Mouse (Mus musculus) heart, adult 11 months (tissue): Measurements from ENCODE around the gene Hes1.
A peak's percentile ranks its signal among the peaks of the same experiment; 100 is the strongest.

ENCODE experiments used
- DNase-seq: peaks from one replicate; pipeline ENCODE4 v3.0.0; 2022

The Hes1 gene

GRCm38 (mm10) chr16:30063984-30064453 lies at the start of gene Hes1:
Gene Hes1 (plus strand): TSS chr16:30064384.
- DNase-seq: peak; percentile 100

DNA sequence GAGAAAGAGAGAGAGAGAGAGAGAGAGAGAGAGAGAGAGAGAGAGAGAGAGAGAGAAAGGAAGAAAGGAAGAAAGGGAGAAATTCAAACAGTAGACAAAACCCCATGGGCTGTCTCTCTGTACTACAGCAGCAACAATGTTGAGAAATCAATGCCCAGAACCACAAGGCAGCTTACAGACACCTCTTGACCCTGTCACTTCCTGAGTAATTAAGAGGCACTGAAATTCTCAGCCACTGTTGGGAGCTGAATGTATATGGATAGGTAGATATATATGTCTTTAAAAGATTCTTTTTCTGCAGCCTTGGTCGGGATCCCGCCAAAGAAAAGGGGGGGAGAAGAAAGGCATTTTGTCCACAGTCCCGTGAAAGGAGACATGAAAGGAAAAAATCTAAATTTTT lies 48.1 kb upstream of the Hes1 start:
- DNase-seq: no peak

GRCm38 (mm10) chr16:30020124-30020523 lies 44.1 kb upstream of the Hes1 start:
- DNase-seq: peak; percentile 96

GRCm38 (mm10) chr16:30022352-30022751 lies 41.8 kb upstream of the Hes1 start:
- no peak for DNase-seq

DNA sequence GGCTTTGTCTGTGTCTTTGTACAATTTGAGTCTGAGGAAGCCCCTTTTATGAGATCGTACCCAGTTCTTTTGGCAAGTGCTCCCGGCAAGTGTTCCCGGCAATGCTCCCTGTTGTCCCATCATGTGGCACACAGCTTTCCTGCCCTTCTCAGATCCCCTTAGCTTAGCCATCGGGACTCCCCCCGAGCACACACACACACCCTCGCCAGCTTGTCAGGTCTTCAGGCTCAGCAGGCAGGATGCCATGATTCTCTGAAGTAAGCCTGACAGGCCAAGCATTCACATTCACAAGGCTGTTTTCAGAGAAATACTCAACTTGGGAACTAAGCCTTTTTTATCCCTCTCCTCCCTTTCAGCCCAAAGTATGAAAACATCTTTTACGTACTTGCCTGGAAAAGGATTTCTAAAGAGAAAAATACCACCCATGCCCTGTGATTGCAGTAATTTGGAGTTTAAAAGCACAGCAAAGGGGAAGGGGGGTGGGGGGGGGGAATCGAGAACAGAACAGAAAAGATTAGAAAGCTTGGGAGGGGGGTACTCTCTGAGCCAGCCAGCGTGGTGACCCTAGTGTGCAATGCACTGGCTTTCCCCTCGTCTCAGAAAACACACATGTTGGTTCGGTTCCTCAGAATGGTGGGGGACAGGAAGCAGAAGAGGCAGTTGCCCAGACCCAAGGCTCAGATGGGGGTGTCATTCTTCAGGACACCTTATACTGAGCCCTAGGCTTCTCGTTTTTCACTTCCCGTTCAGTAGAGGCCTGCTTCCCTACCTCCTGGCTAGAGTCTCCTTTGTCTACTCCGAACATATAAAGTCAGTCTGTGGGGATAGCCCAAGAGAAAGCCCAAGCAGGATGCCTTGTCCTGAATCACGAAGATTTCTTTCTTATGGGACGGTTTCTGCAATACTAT lies 41.0 kb upstream of the Hes1 start:
- peak; percentile 93 for DNase-seq

DNA sequence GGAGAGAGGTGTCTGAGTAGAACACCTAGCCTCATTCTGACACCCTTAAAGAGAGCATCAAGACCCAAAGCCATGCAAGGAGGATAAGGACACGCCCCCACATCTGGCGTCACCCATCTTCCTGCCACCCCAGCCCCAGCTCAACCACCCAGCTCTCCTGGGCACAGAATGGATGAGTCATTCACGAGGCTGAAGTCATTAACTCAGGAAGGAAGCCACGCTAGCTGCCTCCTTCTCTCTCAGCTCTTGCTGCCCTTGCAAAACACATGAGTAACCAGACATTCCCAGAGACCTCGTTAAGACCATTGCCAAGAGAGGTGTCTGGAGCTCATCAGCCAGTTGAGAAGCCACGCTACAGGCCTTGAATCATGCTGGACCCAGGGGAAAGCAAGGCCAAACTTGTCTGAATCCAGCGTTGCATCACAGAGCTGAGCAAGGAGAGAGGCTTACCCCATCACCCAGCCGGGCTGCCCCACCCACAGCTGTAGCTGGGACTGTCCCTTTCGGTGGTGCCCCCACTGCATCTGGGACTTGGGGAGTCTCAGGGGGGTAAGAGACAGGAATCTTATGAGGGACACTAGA lies 39.4 kb upstream of the Hes1 start:
- DNase-seq: peak; percentile 98

DNA sequence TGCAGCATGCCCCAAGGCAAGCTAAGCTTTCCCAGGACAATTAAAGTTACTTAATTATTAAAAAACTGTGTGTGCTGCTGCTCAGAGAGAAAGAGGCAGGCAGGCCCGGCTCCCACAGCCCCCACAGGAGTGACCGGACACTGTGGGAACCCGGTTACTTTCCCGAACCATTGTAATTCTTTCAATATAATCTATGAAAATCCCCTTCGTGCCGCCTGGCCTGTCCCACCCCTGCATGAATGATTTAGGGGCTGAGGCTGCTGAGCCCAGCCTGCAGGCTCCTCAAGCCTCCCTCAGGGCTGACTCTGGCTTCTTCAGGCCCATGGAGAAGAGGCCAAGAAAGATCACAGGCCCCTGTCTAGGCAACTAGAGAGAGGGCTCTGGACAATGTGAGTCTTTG lies 36.0 kb upstream of the Hes1 start:
- DNase-seq: no peak

DNA sequence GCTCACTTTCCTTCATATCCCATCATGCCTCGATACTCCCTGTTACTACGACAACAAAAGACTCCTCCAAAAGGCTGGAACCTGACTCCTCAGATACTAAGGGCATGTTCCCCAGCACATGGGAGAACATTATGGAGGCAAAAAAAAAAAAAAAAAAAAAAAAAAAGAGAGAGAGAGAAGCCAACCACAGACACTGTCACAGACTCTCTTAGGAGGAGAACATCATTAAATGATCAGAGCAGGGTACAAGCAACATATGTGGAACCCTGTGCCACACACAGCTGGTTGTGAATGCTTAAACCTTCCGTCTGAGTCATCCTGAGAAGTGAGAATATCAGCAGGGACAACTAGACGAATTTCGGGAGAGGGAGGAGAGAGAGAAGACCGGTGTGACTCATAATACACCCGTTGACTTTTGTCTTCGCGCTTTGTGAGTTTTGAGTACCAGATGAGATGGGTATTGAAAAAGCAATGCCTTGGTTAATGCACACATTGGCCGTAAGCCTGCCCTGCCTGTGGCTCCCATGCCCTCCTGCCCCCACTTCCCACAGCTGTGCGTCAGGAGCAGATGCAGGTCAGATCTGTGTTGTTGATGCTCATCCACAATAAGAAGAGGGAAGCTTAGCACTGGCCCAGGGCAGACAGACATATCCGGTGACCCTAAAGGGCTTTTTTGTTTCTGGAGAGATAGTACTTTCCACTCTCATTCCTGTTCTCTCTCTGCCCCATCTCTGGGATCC lies 34.8 kb upstream of the Hes1 start:
- DNase-seq: no peak

DNA sequence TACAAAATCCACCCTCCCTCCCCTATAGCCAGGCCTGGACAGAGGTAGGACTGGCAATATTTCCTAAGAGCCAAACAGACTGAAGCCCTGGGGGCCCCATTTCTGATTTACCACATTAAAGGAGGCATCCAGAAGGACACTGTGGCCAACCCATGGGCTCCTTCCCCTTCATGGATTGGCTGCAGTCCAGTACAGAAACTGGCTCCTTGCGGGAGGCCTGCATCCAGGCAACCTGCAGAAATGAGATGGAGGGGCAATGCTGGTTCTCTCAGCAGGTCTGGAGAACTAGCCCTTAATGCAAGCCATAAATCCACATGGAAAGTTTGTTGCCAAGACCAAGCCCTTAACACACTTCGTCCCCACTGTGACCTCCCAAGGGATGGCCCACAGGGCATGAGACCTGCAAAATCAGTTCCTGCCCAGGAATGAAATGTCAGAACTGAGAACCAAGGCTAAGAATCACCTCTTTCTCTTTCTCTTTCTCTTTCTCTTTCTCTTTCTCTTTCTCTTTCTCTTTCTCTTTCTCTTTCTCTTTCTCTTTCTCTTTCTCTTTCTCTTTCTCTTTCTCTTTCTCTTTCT lies 31.8 kb upstream of the Hes1 start:
- DNase-seq: no peak

DNA sequence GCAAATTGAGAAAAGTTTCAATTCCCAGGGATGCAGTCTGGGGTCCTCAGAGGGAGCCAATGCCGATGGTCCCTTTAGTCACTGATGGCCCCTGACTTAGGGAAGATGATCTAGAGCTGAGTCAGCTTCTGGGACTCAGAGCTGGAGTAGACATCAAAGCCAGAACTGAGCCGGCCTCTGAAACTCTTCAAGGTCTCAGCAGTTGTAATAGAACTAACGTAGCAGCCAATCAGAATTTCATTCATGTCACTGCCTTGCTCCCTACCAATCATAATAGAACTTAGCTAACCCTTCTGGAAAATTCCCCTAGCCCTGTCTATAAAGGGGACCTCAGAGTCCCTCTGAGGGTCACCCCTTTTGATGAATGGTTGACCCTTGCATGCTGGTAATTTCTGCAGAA lies 30.8 kb upstream of the Hes1 start:
- DNase-seq: no peak

DNA sequence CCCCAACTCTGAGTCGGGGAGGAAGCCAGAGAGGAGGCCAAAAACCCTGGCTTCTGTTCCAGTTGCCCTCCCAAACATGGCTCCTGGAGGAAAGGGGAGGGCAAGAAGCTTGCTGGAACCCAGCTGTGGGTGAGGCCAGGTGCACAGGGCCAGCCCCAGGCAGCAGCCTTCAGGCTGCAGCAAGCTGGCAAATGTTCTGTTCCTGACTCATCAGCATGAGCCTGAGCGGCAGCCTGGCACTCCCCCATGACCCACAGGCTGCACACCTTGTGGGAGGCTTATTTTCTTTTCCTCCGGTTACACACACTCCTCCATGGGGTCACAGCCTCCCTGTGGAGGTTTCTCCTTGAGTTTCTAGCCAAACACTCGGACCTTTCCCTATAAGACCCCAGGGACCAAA lies 30.2 kb upstream of the Hes1 start:
- no peak for DNase-seq

DNA sequence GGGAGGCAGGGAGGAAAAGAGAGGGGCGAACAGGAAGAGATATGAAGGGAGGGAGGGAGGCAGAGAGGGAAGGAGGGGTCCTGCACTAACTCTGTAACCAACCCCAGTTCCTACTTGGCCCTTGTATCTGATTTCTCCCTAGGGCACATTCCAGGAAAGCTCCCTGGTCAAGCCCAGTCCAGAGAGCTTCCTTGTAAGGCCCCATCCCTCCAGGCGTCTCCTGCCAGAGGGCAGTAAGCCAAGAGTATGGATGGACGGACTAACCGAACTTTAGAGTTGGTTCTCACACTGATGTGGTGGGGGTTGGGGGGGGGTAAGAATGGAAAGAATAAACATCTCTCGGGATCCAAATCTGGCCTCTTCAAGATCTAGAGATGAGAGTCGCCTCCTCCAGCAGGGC lies 29.7 kb upstream of the Hes1 start:
- DNase-seq: peak; percentile 95

DNA sequence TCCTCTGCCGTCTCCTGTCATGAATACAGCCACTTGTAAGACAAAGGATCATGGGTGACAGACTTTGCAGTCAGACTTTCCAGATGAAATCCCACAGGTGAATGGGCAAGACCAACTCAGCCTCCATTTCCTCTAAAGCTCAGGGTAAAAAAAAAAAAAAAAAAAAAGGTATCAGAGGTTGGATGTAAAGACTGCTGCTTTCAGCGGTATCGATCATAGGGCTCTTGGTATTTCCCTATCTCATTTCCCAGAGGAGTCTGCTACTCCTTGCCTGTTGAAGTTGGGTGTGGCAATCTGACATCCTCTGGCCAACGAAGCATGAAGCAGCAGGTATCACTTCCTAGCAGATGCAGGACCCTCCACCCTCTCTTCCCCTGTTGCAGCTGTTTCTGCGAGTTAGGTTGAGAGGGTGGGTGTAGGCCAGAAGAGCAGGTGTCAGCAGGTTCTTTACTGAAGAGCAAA lies 29.2 kb upstream of the Hes1 start:
- no peak for DNase-seq

DNA sequence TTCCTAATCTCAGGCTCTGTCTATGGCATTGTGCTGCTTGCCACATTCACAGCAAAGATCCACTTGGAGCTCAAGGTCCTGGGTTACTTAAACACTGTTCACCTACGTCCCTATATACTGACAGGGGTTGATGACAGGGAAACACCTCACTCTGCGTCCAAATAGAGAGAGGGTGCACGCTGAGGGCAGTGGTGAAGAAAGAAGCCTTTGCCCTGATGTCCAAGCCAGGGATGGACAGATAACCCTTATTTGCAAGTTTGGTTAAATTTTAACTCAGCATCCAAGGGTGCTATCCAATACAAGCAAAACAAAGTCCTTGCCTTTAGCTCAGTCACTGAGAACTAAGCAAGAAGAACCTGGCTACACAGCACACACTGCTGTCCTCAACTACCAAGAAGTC lies 28.1 kb upstream of the Hes1 start:
- no peak for DNase-seq

DNA sequence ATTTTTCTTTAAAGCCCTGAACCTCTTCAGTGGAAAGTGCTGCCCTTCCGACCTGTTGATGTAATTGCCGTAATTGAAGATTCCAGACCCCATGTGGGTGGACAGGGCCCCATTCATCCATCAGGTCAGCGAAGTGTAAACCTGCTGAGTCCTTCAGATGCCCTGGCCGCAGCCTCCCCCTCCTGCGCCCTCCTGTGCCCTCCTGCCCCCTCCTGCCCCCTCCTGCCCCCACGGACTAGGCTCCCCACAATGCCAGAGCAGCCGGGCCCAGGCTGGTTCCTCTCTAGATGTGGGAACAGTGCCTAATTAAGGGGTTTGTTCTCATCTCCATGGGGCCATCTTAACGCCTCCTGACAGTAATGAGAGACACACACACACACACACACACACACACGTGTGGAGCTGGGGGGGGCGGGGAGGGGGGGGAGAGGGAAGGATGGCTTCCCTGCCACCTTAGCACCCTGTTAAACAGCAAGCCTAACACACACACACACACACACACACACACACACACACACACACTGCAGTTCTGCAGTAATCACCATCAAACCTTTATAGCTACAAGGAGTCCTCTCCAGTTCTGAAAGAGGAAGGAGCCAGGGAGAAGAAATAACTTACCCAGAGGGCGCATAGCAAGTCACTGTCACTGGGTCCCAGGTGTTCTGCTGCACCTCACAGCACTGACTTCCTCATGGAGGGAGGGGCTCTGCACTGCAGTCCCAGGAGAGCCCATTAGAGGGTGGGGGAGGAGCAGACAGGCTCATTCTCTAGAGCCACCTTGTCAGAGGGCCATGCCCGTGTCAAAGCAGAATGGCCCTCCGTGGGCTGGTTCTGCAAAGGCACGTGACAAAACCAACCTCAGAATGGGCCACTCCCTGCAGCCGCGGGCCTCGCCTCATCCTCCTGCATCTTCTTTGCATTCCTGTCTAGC lies 25.3 kb upstream of the Hes1 start:
- peak; percentile 93 for DNase-seq

GRCm38 (mm10) chr16:30039841-30040240 lies 24.3 kb upstream of the Hes1 start:
- DNase-seq: no peak

DNA sequence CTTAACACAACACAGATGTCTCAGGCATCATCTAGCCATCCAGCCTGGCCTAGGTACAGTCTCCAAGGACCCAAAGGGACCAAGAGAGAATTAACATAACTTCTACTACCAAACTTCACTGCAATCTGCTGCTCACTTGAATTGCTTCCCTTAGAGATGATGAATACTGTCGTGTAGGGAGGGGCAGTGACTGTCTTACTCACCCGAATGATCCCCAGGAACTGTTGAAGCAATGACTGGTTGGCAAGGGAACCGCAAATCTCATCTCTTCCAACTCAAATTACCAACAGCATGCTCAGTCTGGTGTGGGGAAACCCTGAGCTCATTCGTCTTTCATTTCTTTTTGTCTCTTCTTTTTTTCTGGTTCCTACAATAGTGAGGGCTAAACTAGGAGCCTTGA lies 21.3 kb upstream of the Hes1 start:
- DNase-seq: no peak

GRCm38 (mm10) chr16:30045615-30046014 lies 18.6 kb upstream of the Hes1 start:
- DNase-seq: no peak

DNA sequence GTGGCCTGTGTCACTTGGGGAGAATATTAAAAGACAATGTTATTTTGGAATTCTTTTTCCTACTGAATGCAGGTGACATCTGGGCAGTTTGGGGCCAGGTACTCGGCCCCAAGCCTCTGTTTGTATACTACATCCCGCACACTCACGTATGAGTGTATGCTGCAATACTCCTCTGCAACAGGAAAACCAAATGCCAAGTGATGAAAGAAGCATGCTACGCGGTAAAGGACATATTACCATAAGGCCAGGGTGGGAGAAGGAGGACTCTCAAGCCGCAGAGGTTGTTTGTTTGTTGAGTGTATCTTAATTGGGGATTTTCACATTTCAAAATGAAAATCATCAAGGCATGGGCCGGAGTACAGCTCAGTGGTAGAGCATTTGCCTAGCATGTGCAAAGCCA lies 17.2 kb upstream of the Hes1 start:
- no peak for DNase-seq

DNA sequence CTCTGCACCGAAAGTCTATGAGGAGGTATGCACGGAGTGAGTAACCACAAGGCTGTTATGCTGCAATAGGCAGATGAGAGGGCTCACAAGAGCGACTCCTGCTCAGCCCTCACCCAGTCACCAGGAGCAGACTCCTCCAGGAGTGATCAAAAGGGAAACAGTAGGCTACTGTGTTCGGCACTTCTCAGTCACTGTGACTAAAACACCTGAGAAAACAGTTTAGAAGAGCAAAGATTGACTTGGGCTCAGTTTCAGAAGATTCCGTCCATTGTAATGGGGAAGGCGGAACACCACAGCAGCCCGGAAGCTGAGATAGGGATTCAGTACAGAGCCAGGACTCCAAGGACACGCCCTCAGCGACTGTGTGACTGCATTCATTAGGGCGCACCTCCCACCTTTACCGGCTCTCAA lies 16.8 kb upstream of the Hes1 start:
- peak; percentile 92 for DNase-seq

DNA sequence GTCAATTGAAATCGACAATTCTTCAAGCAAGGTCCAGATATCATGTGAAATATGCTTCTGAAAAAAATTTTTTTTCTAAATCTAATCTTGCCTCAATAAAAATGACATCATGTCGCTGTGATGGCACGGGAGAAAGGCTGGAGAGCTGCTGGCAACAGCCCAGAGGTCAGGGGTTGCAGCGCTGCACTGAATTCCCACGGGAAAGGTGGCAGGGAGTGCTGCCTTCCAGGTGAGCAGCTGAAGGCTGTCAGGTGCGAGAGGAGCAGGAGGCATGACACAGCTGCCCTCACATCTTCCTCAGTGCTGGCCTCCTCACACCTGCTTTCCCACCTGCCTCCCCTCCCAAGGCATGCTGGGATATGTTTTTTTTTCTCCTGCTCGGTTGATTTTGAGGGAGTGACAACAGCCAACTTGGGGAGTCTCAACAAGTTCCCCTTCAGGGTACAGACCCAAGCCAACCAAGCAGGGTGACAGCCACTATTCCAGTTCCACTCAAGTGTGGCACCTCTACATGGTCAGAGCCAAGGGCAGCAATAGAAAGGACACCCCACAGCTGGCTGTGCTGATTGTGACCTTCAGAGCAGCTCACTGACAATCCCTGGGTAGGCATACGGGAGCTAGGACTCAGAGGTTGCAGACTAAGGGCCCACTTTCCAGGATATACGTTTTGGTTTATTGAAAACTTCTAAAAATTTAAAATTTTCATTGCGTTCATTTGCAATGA lies 13.3 kb upstream of the Hes1 start:
- peak; percentile 77 for DNase-seq
